Mouse (Mus musculus) heart, adult 2 months (tissue): ENCODE data around the gene Nfia.

Source experiments
- CTCF ChIP-seq: fragments of 200-600 bp; IDR thresholded peaks from 2 replicates; pipeline ENCODE4 v1.8.1; 2022; ENCODE audit warnings: antibody characterized with exemption, mild to moderate bottlenecking, moderate library complexity
- EP300 ChIP-seq: fragments of 200-500 bp; IDR thresholded peaks from 2 replicates; pipeline ENCODE4 v1.6.1; 2011; ENCODE audit warnings: low read depth, low read length, control low read depth; ENCODE audit not compliant: insufficient read depth
- POLR2A ChIP-seq: fragments of 200-500 bp; IDR thresholded peaks from 2 replicates; pipeline ENCODE4 v1.6.1; 2011; ENCODE audit warnings: mild to moderate bottlenecking, low read depth, low read length, control low read depth; ENCODE audit not compliant: insufficient read depth

DNA sequence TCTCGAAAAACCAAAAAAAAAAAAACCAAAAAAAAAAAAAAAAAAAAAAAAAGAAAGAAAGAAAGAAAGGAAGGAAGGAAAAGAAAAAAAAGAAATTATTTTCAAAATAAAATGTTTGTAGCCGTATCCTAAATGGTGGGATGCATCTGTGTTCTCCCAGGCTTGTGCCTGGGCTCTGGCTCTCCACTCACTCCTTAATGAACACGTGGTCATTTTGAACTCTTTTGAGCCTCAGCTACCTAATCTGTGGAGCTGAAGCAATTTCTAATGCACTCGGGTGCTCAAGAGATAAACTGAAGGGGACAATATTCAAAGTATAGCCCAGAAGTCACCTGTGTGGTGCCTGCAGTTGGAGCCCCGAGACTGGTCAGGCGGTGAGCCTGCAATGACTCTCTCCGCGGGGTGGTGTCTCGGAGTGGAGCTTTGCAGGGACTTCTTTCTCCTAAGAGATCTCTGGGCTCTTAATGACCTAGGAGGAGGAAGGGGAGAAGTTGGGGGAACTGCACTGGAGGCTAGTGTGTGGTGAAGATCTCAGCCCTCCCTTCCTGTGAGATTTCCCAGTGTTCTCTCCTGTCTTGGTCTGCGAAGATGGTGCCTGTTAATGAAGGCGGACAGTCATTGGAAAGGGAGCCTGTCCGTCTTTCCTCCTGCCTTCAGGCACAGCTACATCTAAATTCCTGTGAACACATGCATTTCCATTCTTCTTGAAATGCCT lies 57.0 kb downstream of the Nfia start:
- TF ChIP-seq CTCF = no peak
- TF ChIP-seq POLR2A = no peak
- no peak for TF ChIP-seq EP300
